Mouse (Mus musculus) thymus, adult 18-20 months (tissue): ENCODE results near the gene Zyx.
A peak's percentile ranks its signal among the peaks of the same experiment; 100 is the strongest.

Experiments used
- DNase-seq, 2 experiments: peaks; one replicate each; pipeline ENCODE4 v3.0.0; 2022; ENCODE audit warnings: mixed read lengths in 2 of 2

The Zyx gene

GRCm38 (mm10) chr6:42349426-42350020, at the start of gene Zyx:
TSS of gene Zyx (plus strand) at chr6:42349630.
- DNase-seq, result peak; percentile 86 to 87

- no peak for DNase-seq
Observed at GRCm38 (mm10) chr6:42309816-42310378, 39.5 kb upstream of the Zyx start.

DNA sequence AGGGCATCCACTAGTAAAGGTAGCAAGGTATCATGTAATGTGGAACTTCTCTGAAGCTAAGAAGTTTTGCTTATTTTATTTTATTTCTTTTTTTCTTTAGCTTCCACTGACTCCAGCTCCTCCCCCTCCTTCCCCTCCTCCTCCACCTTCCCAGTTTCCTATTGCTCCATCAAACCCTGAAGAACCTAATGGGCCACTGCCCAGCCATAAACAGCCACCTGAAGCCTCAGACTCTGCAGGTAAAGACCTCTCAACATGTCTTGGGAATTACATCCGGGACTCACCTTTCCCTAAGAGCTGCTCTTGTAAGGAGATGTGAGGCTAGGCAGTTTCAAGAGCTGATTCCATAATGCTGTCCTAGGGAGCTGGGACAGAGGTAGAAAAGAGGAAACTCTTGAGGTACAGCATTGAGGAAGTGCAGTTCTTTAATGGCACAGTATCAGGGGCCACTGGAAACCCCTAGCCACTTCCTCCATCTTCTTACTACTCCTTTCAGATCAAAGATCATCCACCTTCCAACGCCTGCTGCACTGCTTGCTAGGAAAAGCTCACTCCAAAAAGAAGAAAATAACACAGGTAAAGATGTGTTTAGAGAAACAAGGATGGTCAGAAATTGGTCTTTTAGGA, 38.9 kb upstream of the Zyx start:
- no peak for DNase-seq

DNA sequence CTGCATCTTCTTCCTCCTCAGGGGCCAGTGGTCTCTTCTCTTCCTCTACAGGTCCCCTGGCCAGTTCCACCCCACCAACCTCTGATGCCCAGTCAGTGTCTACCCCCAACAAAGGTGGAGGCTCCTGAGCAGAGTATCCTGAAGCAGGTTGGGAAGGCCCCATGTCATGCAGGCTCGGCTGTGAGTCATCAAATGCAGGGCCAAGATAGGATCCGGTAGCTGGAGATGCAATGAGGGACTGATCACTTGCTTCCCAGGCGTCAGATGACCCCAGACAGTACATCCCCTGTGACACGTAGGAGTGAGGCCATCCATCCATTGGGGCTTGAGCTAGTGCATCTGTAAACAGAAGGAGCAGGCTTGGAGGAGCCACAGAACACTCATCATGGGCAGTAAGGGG, 31.1 kb upstream of the Zyx start:
- no peak for DNase-seq

- no peak for DNase-seq
Observed at GRCm38 (mm10) chr6:42323371-42324066, 25.9 kb upstream of the Zyx start.

DNA sequence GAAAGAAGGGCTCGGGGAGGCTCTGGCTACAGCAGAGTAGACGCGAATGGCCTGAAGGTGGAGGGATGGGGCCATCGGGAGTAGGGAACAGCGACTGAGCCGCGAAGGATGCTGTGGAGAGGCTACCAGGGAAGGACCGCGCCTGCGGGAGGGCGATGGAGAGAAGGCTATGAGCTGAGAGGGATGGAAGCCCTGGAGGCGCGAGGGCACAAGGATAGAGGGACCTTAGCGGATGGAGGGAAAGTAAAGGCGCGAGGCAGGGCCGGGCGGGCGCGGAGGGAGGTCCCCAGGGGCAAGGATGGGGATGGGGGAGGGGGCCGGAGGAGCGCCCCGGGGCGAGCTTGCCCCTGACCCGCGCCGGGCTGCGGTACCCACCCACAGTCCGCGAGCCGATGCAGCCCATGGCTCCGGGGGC, 25.4 kb upstream of the Zyx start:
- DNase-seq, result peak in 1 of 2 experiments; percentile 13

GRCm38 (mm10) chr6:42324482-42325267, 24.8 kb upstream of the Zyx start, which contains the start of gene Fam131b:
TSS of gene Fam131b (minus strand) at chr6:42324643.
- DNase-seq, result peak; percentile 34 to 37

DNA sequence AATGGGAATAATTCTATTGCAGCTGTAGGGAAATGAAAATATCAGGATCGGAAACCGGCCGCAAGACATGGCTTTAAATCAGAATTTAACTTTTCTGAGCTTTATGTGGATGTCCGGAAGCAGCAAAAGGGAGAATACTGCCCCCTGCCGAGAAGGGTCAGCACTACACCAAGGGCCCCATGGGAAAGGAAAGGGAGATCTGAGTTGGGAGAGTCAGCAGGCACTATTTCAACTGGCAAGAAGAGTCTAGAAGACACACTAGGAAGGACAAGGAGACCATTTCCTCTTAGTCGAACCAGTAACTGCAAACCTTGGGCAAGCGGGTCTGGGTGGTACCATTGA, 24.2 kb upstream of the Zyx start:
- DNase-seq, result peak; percentile 38 to 60

DNA sequence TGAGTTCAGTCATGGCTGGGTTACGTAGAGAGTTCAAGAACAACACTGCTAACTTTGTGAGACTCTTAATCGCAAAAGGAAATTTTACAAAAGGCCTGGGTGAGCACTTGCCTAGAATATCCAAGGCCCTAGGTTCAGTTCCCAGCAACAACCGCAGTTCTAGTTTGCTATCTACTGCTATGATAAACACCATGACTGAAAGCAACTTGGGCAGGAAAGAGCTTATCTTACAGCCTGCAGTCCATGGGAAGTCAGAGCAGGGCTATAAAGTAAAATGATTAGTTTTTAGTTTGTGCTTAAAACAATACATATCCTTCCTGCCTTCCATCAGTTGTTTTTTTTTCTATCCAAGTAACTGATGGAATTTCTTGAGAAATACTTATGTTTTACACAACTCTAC, 22.9 kb upstream of the Zyx start:
- no peak for DNase-seq

DNA sequence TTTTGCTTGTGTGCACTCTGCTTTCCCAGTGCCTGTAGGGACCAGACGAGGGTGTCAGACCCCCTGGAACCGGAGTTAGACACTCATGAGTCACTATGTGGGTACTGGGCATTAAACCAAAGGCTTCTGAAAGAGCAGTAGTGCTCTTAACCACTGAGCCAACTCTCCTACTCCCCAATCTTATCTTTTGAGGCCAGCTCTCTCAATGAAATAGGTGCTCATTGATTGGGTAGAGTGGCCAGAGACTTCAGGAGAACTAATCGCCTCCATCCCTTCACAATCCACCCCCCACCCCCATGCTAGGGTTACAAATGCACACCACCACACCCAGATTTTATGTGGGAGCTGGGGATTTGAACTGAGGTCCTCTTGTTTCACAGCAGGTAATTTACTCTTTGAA, 20.7 kb upstream of the Zyx start:
- no peak for DNase-seq

DNA sequence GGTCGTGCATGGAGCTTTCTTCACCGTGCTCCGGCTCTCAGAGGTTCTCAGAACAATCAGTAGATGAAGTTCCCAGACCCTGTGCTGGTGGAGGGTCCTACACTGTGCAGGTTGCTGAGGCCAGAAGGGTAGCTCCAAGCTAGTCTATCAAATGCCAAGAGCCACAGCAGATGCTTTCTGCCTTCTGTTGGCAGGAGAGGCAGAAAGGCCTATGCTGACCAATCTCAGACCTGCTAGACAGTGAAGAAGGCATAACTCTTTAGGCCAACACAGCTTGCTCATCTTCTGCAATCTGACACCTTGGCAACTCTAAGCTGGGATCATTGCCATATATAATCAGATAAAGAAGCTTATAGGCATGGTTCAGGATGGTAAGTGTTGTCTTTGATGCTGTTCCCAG, 19.2 kb upstream of the Zyx start:
- no peak for DNase-seq

- no peak for DNase-seq
Observed at GRCm38 (mm10) chr6:42330946-42331345, 18.5 kb upstream of the Zyx start.

GRCm38 (mm10) chr6:42339189-42339588, 10.2 kb upstream of the Zyx start:
- DNase-seq, result no peak

- DNase-seq, result no peak
Observed at GRCm38 (mm10) chr6:42339981-42340380, 9.4 kb upstream of the Zyx start.

DNA sequence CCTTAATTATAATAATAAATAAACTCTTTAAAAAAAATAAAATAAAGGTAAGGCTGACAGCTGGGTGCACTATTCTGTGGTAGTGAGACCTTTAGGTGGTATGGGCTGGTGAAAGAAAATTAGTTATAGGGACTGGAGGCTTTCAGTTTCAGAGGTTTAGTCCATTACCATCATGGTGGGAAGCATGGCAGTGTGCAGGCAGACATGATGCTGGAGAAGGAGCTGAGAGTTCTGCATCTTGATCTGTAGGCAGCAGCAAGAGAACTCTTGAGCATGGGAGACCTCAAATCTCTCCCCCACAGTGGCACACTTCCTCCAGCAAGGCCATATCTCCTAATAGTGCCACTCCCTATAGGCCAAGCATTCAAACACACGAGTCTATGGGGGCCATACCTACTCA, 7.3 kb upstream of the Zyx start:
- no peak for DNase-seq

DNA sequence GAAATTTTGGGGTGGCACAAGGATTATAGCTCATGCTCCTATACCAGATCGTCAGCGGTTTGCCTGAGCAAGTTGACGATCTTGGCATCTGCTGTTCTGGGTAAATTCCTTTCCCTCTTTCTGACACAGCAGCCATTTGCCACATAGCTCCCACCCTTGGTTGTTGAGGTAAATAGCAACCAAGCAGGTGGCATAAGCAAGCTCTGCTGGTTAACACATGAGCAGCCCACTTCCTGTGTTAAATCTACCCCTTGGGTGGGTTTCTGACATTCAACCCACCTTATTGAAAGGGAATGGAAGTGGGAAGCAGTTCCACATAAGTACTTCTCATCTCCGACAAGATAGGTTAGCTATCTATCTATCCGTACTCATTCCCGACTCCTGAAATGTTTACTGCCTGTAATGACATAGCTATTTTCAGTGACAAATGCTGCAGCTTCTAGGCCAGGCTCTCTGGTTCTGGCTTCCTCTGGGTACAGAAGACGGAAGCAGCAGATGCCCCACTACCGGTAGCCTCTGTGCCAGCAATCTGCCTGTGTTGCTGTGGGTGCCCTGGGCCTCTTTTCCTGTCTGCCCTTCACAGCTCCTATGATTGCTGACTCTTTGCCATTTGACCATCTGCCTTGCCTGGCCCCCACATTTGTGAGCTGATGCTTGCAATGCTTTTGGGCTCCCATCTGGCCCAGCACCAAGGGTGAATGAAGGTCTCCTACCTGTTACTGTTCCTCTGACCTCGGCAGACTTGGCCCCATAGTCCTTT, 5.9 kb upstream of the Zyx start:
- DNase-seq, result peak; percentile 55 to 72

GRCm38 (mm10) chr6:42344255-42344654, 5.2 kb upstream of the Zyx start:
- no peak for DNase-seq

GRCm38 (mm10) chr6:42348281-42349005, 987 bp upstream of the Zyx start:
- DNase-seq, result no peak

DNA sequence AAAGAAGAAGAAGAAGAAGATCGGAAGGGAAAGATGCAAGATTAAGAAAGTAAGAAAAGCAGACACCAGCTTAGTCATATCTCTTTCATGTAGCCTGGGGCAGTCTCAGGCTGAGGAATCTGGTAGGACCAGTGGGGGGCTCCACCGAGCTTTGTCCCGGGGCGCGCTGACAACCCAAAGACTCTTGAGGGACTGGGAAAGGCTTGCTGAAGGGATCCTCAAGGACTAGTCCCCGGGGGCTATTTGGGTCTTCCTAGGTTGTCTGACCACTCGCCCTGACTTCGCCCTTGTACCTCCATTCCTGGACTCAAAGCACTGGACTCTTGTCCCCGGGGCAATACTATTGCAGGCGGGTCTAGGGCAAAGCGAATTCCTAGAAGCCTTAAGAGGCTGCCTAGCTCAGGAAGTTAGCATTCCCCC, 414 bp upstream of the Zyx start:
- peak; percentile 68 to 73 for DNase-seq

- DNase-seq, result peak; percentile 51 to 52
Observed at GRCm38 (mm10) chr6:42350021-42350967, 864 bp downstream of the Zyx start.
